Mouse (Mus musculus) MEL (cell line): ENCODE measurements at regions not wholly inside any gene's neighbourhood (a gene's known extent, or its start where the extent isn't known, plus 50 kb on each side); places are given as distances from the start of the nearest gene placed in this dataset.

Source experiments
- BHLHE40 ChIP-seq: IDR thresholded peaks from 2 replicates; pipeline ENCODE4 v1.6.1; 2012; ENCODE audit warnings: low read depth, mild to moderate bottlenecking, inconsistent platforms, low read length, improper control_type of control experiment, borderline replicate concordance
- CTCF ChIP-seq, 3 experiments: IDR thresholded peaks in 2 of 3; conservative IDR thresholded peaks in 1 of 3; 2 replicates each; pipeline ENCODE4 v1.5.1; 2011 to 2012; ENCODE audit warnings: low read length in 3 of 3, low read depth in 2 of 3, mild to moderate bottlenecking in 2 of 3, improper control_type of control experiment in 1 of 3, inconsistent platforms in 1 of 3, mixed read lengths in 1 of 3, moderate library complexity in 1 of 3; ENCODE audit not compliant: control insufficient read depth in 1 of 3, insufficient read depth in 1 of 3, poor library complexity in 1 of 3, severe bottlenecking in 1 of 3
- E2F4 ChIP-seq: IDR thresholded peaks from 2 replicates; pipeline ENCODE4 v1.6.1; 2011; ENCODE audit warnings: low read depth, low read length, improper control_type of control experiment, borderline replicate concordance
- EP300 ChIP-seq, 2 experiments: IDR thresholded peaks; 2 replicates each; pipeline ENCODE4 v1.6.1; 2011; ENCODE audit warnings: improper control_type of control experiment in 2 of 2, low read length in 2 of 2, low read depth in 1 of 2, mild to moderate bottlenecking in 1 of 2
- KAT2A ChIP-seq: conservative IDR thresholded peaks from 2 replicates; pipeline ENCODE4 v1.6.1; 2012; ENCODE audit warnings: low read depth, low read length, improper control_type of control experiment, inconsistent platforms
- MYC ChIP-seq: IDR thresholded peaks from 2 replicates; pipeline ENCODE4 v1.6.1; 2011; ENCODE audit warnings: low read depth, mild to moderate bottlenecking, low read length, improper control_type of control experiment, moderate library complexity
- NRF1 ChIP-seq: IDR thresholded peaks from 2 replicates; pipeline ENCODE4 v1.6.1; 2014; ENCODE audit warnings: low read depth, mild to moderate bottlenecking, inconsistent platforms, low read length, improper control_type of control experiment, moderate library complexity; ENCODE audit not compliant: poor library complexity, insufficient read depth, severe bottlenecking
- POLR2A ChIP-seq, 2 experiments: IDR thresholded peaks; 2 replicates each; pipeline ENCODE4 v1.6.1; 2011 to 2012; ENCODE audit warnings: low read length in 2 of 2, mild to moderate bottlenecking in 2 of 2, control low read depth in 1 of 2, improper control_type of control experiment in 1 of 2, low read depth in 1 of 2, moderate library complexity in 1 of 2; ENCODE audit not compliant: control insufficient read depth in 1 of 2, insufficient read depth in 1 of 2, poor library complexity in 1 of 2
- POLR2AphosphoS2 ChIP-seq: IDR thresholded peaks from 2 replicates; pipeline ENCODE4 v1.6.1; 2011; ENCODE audit warnings: low read length, improper control_type of control experiment
- SIN3A ChIP-seq: IDR thresholded peaks from 2 replicates; pipeline ENCODE4 v1.6.1; 2012; ENCODE audit warnings: low read length, improper control_type of control experiment, inconsistent platforms
- TAL1 ChIP-seq: IDR thresholded peaks from 2 replicates; pipeline ENCODE4 v1.6.1; 2012; ENCODE audit warnings: mild to moderate bottlenecking, inconsistent platforms, low read length, moderate library complexity, mixed read lengths
- UBTF ChIP-seq: IDR thresholded peaks from 2 replicates; pipeline ENCODE4 v1.6.1; 2012; ENCODE audit warnings: low read depth, mild to moderate bottlenecking, inconsistent platforms, low read length, improper control_type of control experiment, moderate library complexity, borderline replicate concordance; ENCODE audit not compliant: insufficient read depth
- ZMIZ1 ChIP-seq: IDR thresholded peaks from 2 replicates; pipeline ENCODE4 v1.6.1; 2012; ENCODE audit warnings: low read depth, mild to moderate bottlenecking, inconsistent platforms, low read length, improper control_type of control experiment, moderate library complexity
- ZNF384 ChIP-seq: IDR thresholded peaks from 2 replicates; pipeline ENCODE4 v1.6.1; 2012; ENCODE audit warnings: low read depth, mild to moderate bottlenecking, inconsistent platforms, low read length, improper control_type of control experiment

DNA sequence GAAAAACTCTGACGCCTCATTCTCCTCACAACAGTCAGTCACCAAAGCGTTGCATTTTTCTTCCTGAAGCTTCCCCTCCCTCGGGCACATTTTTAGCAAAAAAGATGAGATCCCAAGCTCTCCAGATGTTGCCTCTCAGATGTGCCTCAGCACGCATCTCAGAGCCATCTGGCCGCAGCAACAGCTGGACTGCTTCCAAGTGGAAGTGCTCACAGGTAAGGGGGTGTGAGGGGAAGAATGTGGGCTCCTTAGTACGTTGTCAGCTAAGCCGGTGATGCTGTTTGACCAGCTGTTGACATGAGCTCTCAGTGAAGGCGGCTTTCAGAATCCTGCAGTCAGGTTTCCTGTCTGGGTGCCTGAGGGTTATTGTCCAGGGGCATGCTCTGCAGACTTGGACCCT lies 58.2 kb upstream of the Vangl1 start:
- TF ChIP-seq POLR2A (IDR thresholded peaks at IDR 0.05; ENCODE audit: control insufficient read depth in 1 of 2, insufficient read depth in 1 of 2, low read depth in 1 of 2, low read length in 2 of 2, poor library complexity in 1 of 2) (no peak), CTCF (IDR thresholded peaks at IDR 0.05 in 2 of 3, conservative IDR thresholded peaks at IDR 0.05 in 1 of 3; ENCODE audit: control insufficient read depth in 1 of 3, insufficient read depth in 1 of 3, low read depth in 2 of 3, low read length in 3 of 3, poor library complexity in 1 of 3, severe bottlenecking in 1 of 3) (no peak), E2F4 (no peak), MYC (no peak), UBTF (no peak), POLR2AphosphoS2 (no peak), NRF1 (no peak), KAT2A (no peak), ZNF384 (no peak), BHLHE40 (no peak), SIN3A (no peak), TAL1 (no peak), EP300 (IDR thresholded peaks at IDR 0.05; ENCODE audit: low read depth in 1 of 2, low read length in 2 of 2) (no peak), ZMIZ1 (no peak)
